Mouse (Mus musculus): ENCODE measurements at regions not wholly inside any gene's neighbourhood (a gene's known extent, or its start where the extent isn't known, plus 50 kb on each side); places are given as distances from the start of the nearest gene placed in this dataset.
"Not testable (repeated sequence)": the region's sequence is repeated elsewhere in the genome, so short reads cannot be mapped to it uniquely, and the experiment has no call there.

GRCm38 (mm10) chr6:31132396-31133190 is 173.7 kb upstream of the Klf14 start:
- DNase-seq (ENCODE audit: low spot score in 2 of 2), result no peak

- no peak for DNase-seq (ENCODE audit: low spot score in 2 of 2)
Measured at GRCm38 (mm10) chr6:31133896-31134735, 175.2 kb upstream of the Klf14 start.

- no peak for DNase-seq (ENCODE audit: low spot score in 2 of 2)
Measured at GRCm38 (mm10) chr6:31134736-31135077, 175.8 kb upstream of the Klf14 start.

- DNase-seq (ENCODE audit: low spot score in 2 of 2), result no peak
Measured at GRCm38 (mm10) chr6:31135580-31135979, 176.7 kb upstream of the Klf14 start.

- DNase-seq (ENCODE audit: low spot score in 2 of 2), result no peak
Measured at GRCm38 (mm10) chr6:31136895-31137294, 178.0 kb upstream of the Klf14 start.

- DNase-seq (ENCODE audit: low spot score in 2 of 2), result peak; percentile 70 to 74
Measured at GRCm38 (mm10) chr6:31137351-31137750, 178.5 kb upstream of the Klf14 start.

GRCm38 (mm10) chr6:31140000-31140399 is 181.1 kb upstream of the Klf14 start:
- DNase-seq (ENCODE audit: low spot score in 2 of 2), result no peak

GRCm38 (mm10) chr6:31140593-31140992 is 181.7 kb upstream of the Klf14 start:
- DNase-seq (ENCODE audit: low spot score in 2 of 2), result no peak

GRCm38 (mm10) chr6:31141486-31141885 is 182.6 kb upstream of the Klf14 start:
- peak; percentile 66 to 68 for DNase-seq (ENCODE audit: low spot score in 2 of 2)

- DNase-seq (ENCODE audit: low spot score in 2 of 2), result not testable (repeated sequence)
Measured at GRCm38 (mm10) chr6:31142479-31143007, 183.7 kb upstream of the Klf14 start.

- no peak for DNase-seq (ENCODE audit: low spot score in 2 of 2)
Measured at GRCm38 (mm10) chr6:31145687-31146086, 186.8 kb upstream of the Klf14 start.

GRCm38 (mm10) chr6:31146779-31147178 is 187.9 kb upstream of the Klf14 start:
- no peak for DNase-seq (ENCODE audit: low spot score in 2 of 2)

- no peak for DNase-seq (ENCODE audit: low spot score in 2 of 2)
Measured at GRCm38 (mm10) chr6:31147682-31148081, 188.8 kb upstream of the Klf14 start.

GRCm38 (mm10) chr6:31148311-31148856 is 189.5 kb upstream of the Klf14 start:
- peak; percentile 64 to 72 for DNase-seq (ENCODE audit: low spot score in 2 of 2)

GRCm38 (mm10) chr6:31149164-31149563 is 190.3 kb upstream of the Klf14 start:
- no peak for DNase-seq (ENCODE audit: low spot score in 2 of 2)

GRCm38 (mm10) chr6:31150416-31150815 is 191.5 kb upstream of the Klf14 start:
- DNase-seq (ENCODE audit: low spot score in 2 of 2), result no peak

- peak in 1 of 2 experiments; percentile 37 for DNase-seq (ENCODE audit: low spot score in 2 of 2)
Measured at GRCm38 (mm10) chr6:31155857-31156256, 197.0 kb upstream of the Klf14 start.

- no peak for DNase-seq (ENCODE audit: low spot score in 2 of 2)
Measured at GRCm38 (mm10) chr6:31156999-31157398, 198.1 kb upstream of the Klf14 start.

- no peak for DNase-seq (ENCODE audit: low spot score in 2 of 2)
Measured at GRCm38 (mm10) chr6:31157429-31157828, 198.6 kb upstream of the Klf14 start.

GRCm38 (mm10) chr6:31158648-31159047 is 199.8 kb upstream of the Klf14 start:
- DNase-seq (ENCODE audit: low spot score in 2 of 2), result peak in 1 of 2 experiments; percentile 48

- DNase-seq (ENCODE audit: low spot score in 2 of 2), result peak in 1 of 2 experiments; percentile 23
Measured at GRCm38 (mm10) chr6:31159240-31159639, 200.4 kb upstream of the Klf14 start.

- DNase-seq (ENCODE audit: low spot score in 2 of 2), result no peak
Measured at GRCm38 (mm10) chr6:31159935-31160670, 201.2 kb upstream of the Klf14 start.
